Mouse (Mus musculus): ENCODE results near the gene Kcnj14. TPM values are rescaled to one million over a fixed set of nuclear protein-coding genes. Genes with fewer than 3 reads are reported as not detected.

Kcnj14 gene
- total and polyA plus RNA-seq, 2 experiments from 2014 or later: 1.00 to 1.1 TPM

DNA sequence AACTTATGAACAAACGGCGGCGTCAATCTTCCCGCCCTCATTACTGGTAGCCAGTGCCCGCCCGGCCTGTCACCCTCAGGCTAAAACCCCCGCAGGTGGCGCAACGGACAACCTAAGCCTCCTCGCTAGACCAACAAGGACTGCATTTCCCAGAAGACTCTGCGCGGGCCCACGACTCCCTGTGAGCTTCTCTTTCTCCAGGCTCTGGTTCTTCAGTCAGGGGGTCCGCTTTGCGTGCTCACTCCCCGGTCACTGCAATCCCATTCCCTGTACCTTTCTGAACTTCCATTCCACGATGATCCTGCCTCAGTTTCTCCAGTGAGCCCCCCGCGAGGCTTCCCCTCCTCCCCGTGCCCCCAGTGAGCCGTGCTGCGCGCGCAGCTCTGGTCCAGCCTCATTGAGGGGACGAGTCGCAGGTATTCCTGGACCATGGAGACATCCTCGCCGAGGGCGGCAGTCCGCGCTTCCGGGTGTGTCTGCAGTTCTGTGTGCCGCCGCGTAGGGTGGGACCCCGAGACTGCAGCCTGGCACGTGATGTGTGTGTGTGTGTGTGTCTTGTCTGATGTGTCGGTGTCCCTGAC lies 41.0 kb downstream of the Kcnj14 start, which contains the start of gene Lmtk3:
TSS of gene Lmtk3 (plus strand) at position 228 of the 581 bp plus-strand sequence.
- peak; percentile 88 for DNase-seq
- H3K27ac ChIP-seq (ENCODE audit: low read depth, low read length): peak within 1 kb of the TSS; percentile 98
- peaks cover 12% of the 10 kb centered on the region for H3K4me1 ChIP-seq (ENCODE audit: insufficient read depth)
- peak within 1 kb of the TSS; percentile 83 for H3K4me2 ChIP-seq (ENCODE audit: low read depth)
- peak; percentile 50 for ATAC-seq
- WGBS: under 1% methylated on average over 38 of the region's 38 CpGs
- no peaks in the 10 kb centered on the region for H3K27me3 ChIP-seq (ENCODE audit: insufficient read depth, low read length)
- peaks cover 16% of the 10 kb centered on the region for H3K36me3 ChIP-seq (ENCODE audit: insufficient read depth)
- TF ChIP-seq CTCF (IDR thresholded peaks at IDR 0.05; ENCODE audit: low read depth): peak; percentile 37
- H3K4me3 ChIP-seq (ENCODE audit: low read depth, low read length): peak within 1 kb of the TSS; percentile 93
- H3K9me3 ChIP-seq (ENCODE audit: low read length): no peaks in the 10 kb centered on the region
- peak within 1 kb of the TSS; percentile 93 for H3K9ac ChIP-seq

DNA sequence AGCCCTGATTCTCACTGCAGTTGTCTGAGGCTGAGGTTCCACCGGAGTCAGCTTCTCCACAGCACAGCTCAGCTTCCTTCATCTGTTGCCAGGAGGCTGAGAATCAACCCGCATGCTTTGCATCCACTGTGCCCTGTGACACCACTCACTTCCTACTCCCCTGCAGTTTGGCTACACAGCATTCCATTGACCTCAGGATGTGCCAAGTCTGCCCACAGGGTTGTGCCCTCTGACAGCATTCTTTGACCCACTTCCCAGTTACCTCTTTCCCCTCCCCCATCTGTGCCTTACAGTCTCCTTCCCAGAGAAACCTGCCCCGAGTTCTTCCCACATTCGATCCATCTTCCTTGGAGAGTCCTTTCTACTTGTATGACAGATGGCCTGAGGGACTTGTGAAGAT lies 42.3 kb downstream of the Kcnj14 start:
- peaks cover 12% of the 10 kb centered on the region for H3K4me1 ChIP-seq (ENCODE audit: insufficient read depth)
- no peaks in the 10 kb centered on the region for H3K27me3 ChIP-seq (ENCODE audit: insufficient read depth, low read length)
- H3K4me2 ChIP-seq (ENCODE audit: low read depth): no peak overlapping the region
- no peaks in the 10 kb centered on the region for H3K9me3 ChIP-seq (ENCODE audit: low read length)
- H3K27ac ChIP-seq (ENCODE audit: low read depth, low read length): no peak overlapping the region
- H3K4me3 ChIP-seq (ENCODE audit: low read depth, low read length): no peak overlapping the region
- H3K9ac ChIP-seq: no peak overlapping the region
- WGBS: 75% methylated on average over 4 of the region's 4 CpGs
- peaks cover 2% of the 10 kb centered on the region; the same call in 1 of the 2 replicates for H3K36me3 ChIP-seq (ENCODE audit: insufficient read depth)
- DNase-seq (no peak), ATAC-seq (no peak)
- TF ChIP-seq CTCF (IDR thresholded peaks at IDR 0.05; ENCODE audit: low read depth): no peak

DNA sequence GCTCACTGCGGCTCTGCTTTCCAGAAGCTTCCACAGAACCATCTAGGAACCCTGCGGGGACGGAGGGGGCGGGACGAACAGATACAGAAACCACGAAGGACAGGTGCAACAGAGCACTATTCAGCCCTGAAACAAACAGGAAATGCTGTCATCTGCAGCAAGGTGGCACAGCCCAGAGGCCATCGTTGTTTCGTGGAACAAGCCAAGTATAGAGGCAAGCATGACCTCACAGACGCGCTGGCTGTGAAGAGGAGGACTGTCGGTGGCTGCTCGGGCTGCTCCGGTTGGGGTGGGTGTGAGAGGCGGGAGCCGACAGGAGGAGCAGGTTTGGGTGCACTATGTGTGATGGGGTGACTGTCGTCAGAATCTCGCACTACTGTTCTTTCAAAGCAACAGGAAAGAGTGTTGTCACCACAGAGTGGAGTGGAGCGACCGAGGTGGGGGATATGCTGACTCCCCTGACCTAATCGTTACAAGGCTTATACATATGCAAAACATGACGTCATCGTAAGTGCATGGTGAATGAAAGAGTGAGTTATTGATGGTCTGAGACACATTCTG lies 45.4 kb downstream of the Kcnj14 start:
- H3K4me2 ChIP-seq (ENCODE audit: low read depth): peak overlapping the region; percentile 13
- H3K4me1 ChIP-seq (ENCODE audit: insufficient read depth): peaks cover 6% of the 10 kb centered on the region; the same call in 1 of the 2 replicates
- TF ChIP-seq CTCF (IDR thresholded peaks at IDR 0.05; ENCODE audit: low read depth): no peak
- no peak overlapping the region for H3K4me3 ChIP-seq (ENCODE audit: low read depth, low read length)
- no peaks in the 10 kb centered on the region for H3K27me3 ChIP-seq (ENCODE audit: insufficient read depth, low read length)
- no peaks in the 10 kb centered on the region for H3K36me3 ChIP-seq (ENCODE audit: insufficient read depth)
- no peak overlapping the region for H3K9ac ChIP-seq
- 22% methylated on average over 22 of the region's 22 CpGs for WGBS
- DNase-seq: no peak
- no peaks in the 10 kb centered on the region for H3K9me3 ChIP-seq (ENCODE audit: low read length)
- no peak overlapping the region for H3K27ac ChIP-seq (ENCODE audit: low read depth, low read length)
- ATAC-seq: peak; percentile 5; the same call in 1 of the 2 replicates

DNA sequence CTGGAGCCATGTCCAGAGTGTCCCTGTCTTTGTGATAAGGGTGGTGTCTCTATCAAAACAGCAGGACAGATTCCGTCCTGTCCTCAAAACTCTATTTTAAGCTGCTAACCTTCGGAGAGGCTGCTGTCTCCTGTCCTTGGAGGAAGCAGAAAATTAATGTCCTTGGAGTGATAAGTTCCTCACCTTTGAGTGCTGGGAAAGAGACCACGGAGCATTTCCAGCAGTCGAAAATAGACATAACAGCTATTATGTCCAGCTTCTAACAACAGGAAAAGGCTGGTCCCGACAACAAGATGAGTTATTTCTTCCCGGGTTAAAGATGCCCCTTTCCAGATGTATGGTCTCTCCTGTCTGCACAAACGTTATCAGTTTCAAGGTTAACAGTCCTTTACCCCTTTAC lies 49.3 kb downstream of the Kcnj14 start:
- no peak overlapping the region for H3K9ac ChIP-seq
- no peak for TF ChIP-seq CTCF (IDR thresholded peaks at IDR 0.05; ENCODE audit: low read depth)
- DNase-seq (no peak), ATAC-seq (no peak)
- H3K4me1 ChIP-seq (ENCODE audit: insufficient read depth): no peaks in the 10 kb centered on the region
- H3K27me3 ChIP-seq (ENCODE audit: insufficient read depth, low read length): no peaks in the 10 kb centered on the region
- no peaks in the 10 kb centered on the region for H3K9me3 ChIP-seq (ENCODE audit: low read length)
- H3K36me3 ChIP-seq (ENCODE audit: insufficient read depth): no peaks in the 10 kb centered on the region
- no peak overlapping the region for H3K4me3 ChIP-seq (ENCODE audit: low read depth, low read length)
- 85% methylated on average over 7 of the region's 7 CpGs for WGBS
- H3K4me2 ChIP-seq (ENCODE audit: low read depth): no peak overlapping the region
- no peak overlapping the region for H3K27ac ChIP-seq (ENCODE audit: low read depth, low read length)

DNA sequence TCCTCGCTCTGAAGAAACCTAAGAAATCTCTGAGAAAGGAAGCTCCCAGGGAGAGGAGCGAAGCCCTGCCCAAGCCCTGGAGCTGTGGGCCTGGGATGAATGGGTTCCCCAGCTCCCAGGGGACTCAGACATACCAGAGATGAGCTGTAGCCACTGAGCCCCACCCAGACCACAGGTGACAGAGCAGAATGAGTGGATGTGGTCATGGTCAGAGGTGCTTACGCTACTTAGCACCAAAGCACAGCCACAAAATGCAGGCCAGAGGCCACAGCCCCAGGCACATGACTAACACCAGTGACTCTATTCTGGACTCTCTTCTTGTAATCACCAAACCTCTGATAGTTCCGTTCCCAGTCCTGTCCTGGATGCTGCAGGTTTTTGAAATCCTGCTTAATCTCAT lies 53.5 kb downstream of the Kcnj14 start:
- Histone ChIP-seq H3K27ac (ENCODE audit: low read depth, low read length) (no peak overlapping the region), H3K27me3 (ENCODE audit: insufficient read depth, low read length) (no peaks in the 10 kb centered on the region), H3K9ac (no peak overlapping the region), H3K4me1 (ENCODE audit: insufficient read depth) (no peaks in the 10 kb centered on the region), H3K9me3 (ENCODE audit: low read length) (no peaks in the 10 kb centered on the region), H3K4me2 (ENCODE audit: low read depth) (no peak overlapping the region), H3K4me3 (ENCODE audit: low read depth, low read length) (no peak overlapping the region), H3K36me3 (ENCODE audit: insufficient read depth) (no peaks in the 10 kb centered on the region)
- WGBS: 63% methylated on average over 4 of the region's 4 CpGs
- DNase-seq (no peak), ATAC-seq (no peak)
- no peak for TF ChIP-seq CTCF (IDR thresholded peaks at IDR 0.05; ENCODE audit: low read depth)

DNA sequence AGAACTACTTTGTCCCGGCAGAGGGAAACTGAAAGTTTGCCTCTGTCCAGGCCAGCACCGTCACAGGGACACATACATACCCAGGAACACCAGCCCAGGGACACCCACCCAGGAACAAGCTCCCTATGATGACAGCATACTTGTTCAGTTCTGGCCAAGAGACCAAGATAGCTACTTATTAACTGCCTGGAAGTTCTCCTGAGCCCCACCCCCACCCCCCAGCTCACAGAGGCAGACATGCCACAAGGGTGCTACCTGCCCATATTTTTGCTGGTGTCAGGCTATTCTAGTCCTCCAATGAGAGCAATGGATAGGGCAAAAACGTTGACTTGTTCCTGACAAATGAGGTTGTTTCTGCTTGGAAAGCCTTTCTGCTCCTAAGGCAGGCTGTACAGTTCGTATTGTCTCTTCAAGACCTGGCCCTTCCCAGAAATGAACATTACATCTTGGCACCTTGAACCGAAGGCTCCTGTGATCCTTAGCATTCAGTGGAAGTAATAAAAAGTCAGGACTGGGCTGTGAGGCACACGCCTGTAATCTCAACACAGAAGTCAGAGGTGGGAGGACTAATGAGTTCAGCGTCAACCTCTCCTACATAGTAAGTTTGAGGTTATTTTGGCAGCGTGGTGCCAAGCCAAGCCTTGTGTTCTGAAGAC lies 54.0 kb downstream of the Kcnj14 start:
- Histone ChIP-seq H3K36me3 (ENCODE audit: insufficient read depth) (no peaks in the 10 kb centered on the region), H3K27me3 (ENCODE audit: insufficient read depth, low read length) (no peaks in the 10 kb centered on the region), H3K9me3 (ENCODE audit: low read length) (no peaks in the 10 kb centered on the region), H3K4me3 (ENCODE audit: low read depth, low read length) (no peak overlapping the region), H3K4me2 (ENCODE audit: low read depth) (no peak overlapping the region), H3K4me1 (ENCODE audit: insufficient read depth) (no peaks in the 10 kb centered on the region), H3K27ac (ENCODE audit: low read depth, low read length) (no peak overlapping the region), H3K9ac (no peak overlapping the region)
- DNase-seq (no peak), ATAC-seq (no peak)
- WGBS: 75% methylated on average over 8 of the region's 8 CpGs
- TF ChIP-seq CTCF (IDR thresholded peaks at IDR 0.05; ENCODE audit: low read depth): no peak

DNA sequence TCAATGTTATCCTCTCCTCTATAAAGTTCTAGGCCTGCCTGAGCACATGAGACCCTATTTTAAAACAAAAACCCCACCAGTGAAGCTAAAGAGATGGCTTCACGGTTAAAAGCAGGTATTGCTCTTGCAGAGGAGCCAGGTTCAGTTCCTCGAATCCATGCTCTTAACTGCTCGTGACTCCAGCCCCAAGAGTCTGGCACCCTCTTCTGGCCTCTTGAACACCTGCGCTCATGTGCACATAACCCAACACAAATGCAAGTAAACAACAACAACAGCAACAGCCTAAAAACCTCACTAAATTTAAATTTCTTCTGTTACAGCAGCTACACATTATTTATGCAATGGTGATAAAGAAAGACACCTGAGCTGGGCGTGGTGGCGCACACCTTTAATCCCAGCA lies 57.1 kb downstream of the Kcnj14 start:
- no peak for TF ChIP-seq CTCF (IDR thresholded peaks at IDR 0.05; ENCODE audit: low read depth)
- no peak overlapping the region for H3K27ac ChIP-seq (ENCODE audit: low read depth, low read length)
- no peak for ATAC-seq

More for the DNA sequence above, 57.1 kb downstream of the Kcnj14 start:
- H3K9me3 ChIP-seq (ENCODE audit: low read length): no peaks in the 10 kb centered on the region
- no peaks in the 10 kb centered on the region for H3K36me3 ChIP-seq (ENCODE audit: insufficient read depth)
- no peak for DNase-seq
- no peak overlapping the region for H3K9ac ChIP-seq
- no peaks in the 10 kb centered on the region for H3K27me3 ChIP-seq (ENCODE audit: insufficient read depth, low read length)
- H3K4me1 ChIP-seq (ENCODE audit: insufficient read depth): no peaks in the 10 kb centered on the region
- 95% methylated on average over 6 of the region's 6 CpGs for WGBS
- no peak overlapping the region for H3K4me2 ChIP-seq (ENCODE audit: low read depth)
- no peak overlapping the region for H3K4me3 ChIP-seq (ENCODE audit: low read depth, low read length)

All from forebrain, postnatal 0 days (tissue).